Mouse (Mus musculus) lung, postnatal 0 days (tissue): ENCODE data around the gene Ccdc9b.

Experiments
- CTCF ChIP-seq: IDR thresholded peaks from 2 replicates; pipeline ENCODE4 v1.5.1; 2016; ENCODE audit warnings: antibody characterized with exemption, mild to moderate bottlenecking
- EP300 ChIP-seq: IDR thresholded peaks from 2 replicates; pipeline ENCODE4 v1.6.1; 2016; ENCODE audit warnings: antibody characterized with exemption, mild to moderate bottlenecking, control low read depth

- TF ChIP-seq CTCF, result no peak
- TF ChIP-seq EP300, result no peak
These were observed 12.9 kb upstream of the Ccdc9b start for GRCm38 (mm10) chr2:118775396-118775795.
